Mouse (Mus musculus) liver, embryonic 11.5 days (tissue): ENCODE data around the gene Lrr1. TPM values are rescaled to one million over a fixed set of nuclear protein-coding genes. Genes with fewer than 3 reads are reported as not detected.

Experiments used
- ATAC-seq: fragments of 200-750 bp; cut with Nextera tagmentation; replicated peaks from 2 replicates; pipeline ENCODE4 v1.8.0; 2017; ENCODE audit warnings: moderate number of reproducible peaks, mild to moderate bottlenecking, moderate TSS enrichment, moderate library complexity; ENCODE audit not compliant: low FRiP score
- DNase-seq: peaks from one replicate; pipeline ENCODE4 v3.0.0-alpha.2; 2017; ENCODE audit warnings: low spot score
- H3K27ac ChIP-seq: fragments of 300-500 bp; sonication (generic); 2 replicates; pipeline ENCODE4 v1.5.1; 2014; ENCODE audit warnings: mild to moderate bottlenecking, low read depth, low read length, control low read depth
- H3K27me3 ChIP-seq: fragments of 300-500 bp; sonication (generic); replicated peaks from 2 replicates; pipeline ENCODE4 v1.6.1; 2014; ENCODE audit warnings: low read length, mixed read lengths; ENCODE audit not compliant: control insufficient read depth, insufficient read depth
- H3K36me3 ChIP-seq: fragments of 300-500 bp; sonication (generic); 2 replicates; pipeline ENCODE4 v1.6.1; 2014; ENCODE audit warnings: mild to moderate bottlenecking, low read length, moderate library complexity, mixed read lengths; ENCODE audit not compliant: control insufficient read depth, insufficient read depth
- H3K4me1 ChIP-seq: fragments of 300-500 bp; sonication (generic); replicated peaks from 2 replicates; pipeline ENCODE4 v1.6.1; 2014; ENCODE audit warnings: low read length, mixed read lengths; ENCODE audit not compliant: control insufficient read depth, insufficient read depth
- H3K4me2 ChIP-seq: fragments of 300-500 bp; sonication (generic); 2 replicates; pipeline ENCODE4 v1.6.1; 2014; ENCODE audit warnings: mild to moderate bottlenecking, control low read depth, moderate library complexity
- H3K4me3 ChIP-seq: fragments of 300-500 bp; sonication (generic); 2 replicates; pipeline ENCODE4 v1.5.1; 2014; ENCODE audit warnings: low read depth, low read length, control low read depth
- H3K9ac ChIP-seq: fragments of 300-500 bp; sonication (generic); 2 replicates; pipeline ENCODE4 v1.6.1; 2014; ENCODE audit warnings: low read depth, low read length, control low read depth
- H3K9me3 ChIP-seq: fragments of 300-500 bp; sonication (generic); 2 replicates; pipeline ENCODE4 v1.6.1; 2016; ENCODE audit warnings: low read length, inconsistent platforms, mixed read lengths; ENCODE audit not compliant: control insufficient read depth
- WGBS: fragments of 180-500 bp; shearing (Covaris S2); extraction: QIAGEN DNeasy Blood & Tissue Kit; methylation state at CpG from one replicate; pipeline ENCODE4 v1.1.7; 2014; 5-methylcytosine and 5-hydroxymethylcytosine counted together
- polyA plus RNA-seq: library from polyadenylated mRNA; unstranded; fragments of >200 nt; fragmentation: Nextera tagmentation; extraction: Ambion mirVana; gene quantifications from 2 replicates; pipeline ENCODE4 v1.2.1, GENCODE M21; 2014

The Lrr1 gene
- polyA plus RNA-seq, 1 experiment from 2014 or later, result 28.5 TPM

DNA sequence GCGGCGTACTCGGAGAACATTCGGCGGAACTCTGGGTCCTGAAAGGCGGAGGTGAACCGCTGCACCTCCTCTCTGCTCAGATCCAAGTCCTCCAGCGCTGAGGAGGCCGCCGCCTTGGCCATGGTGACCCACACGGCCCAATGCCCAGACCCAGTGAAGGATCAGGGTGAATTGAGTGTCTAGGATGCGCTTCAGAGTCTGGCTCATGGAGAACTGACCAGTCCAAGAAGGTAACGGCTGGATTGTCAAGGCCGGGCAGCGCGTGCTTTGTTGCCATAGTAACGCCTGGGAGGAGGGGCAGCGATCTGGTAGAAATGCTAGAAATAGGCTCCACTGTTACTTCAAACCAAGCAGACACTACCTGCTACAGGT is 29.5 kb downstream of the Lrr1 start, which contains the start of gene Dnaaf2:
Dnaaf2 (minus strand) TSS at position 266 of the 372 bp plus-strand sequence.
- under 1% methylated on average over 18 of the region's 18 CpGs for WGBS
- H3K36me3 ChIP-seq, result peaks cover 20% of the 10 kb centered on the region; the same call in 1 of the 2 replicates
- DNase-seq, result peak; percentile 82
- peak within 1 kb of the TSS; percentile 89 for H3K27ac ChIP-seq
- ATAC-seq, result peak; percentile 42
- H3K4me2 ChIP-seq, result peak within 1 kb of the TSS; percentile 82
- H3K27me3 ChIP-seq, result no peaks in the 10 kb centered on the region
- H3K9me3 ChIP-seq, result no peaks in the 10 kb centered on the region
- H3K4me1 ChIP-seq, result peaks cover 14% of the 10 kb centered on the region
- H3K4me3 ChIP-seq, result peak within 1 kb of the TSS; percentile 99
- peak within 1 kb of the TSS; percentile 96 for H3K9ac ChIP-seq

- Histone ChIP-seq H3K9me3 (no peaks in the 10 kb centered on the region), H3K27me3 (no peaks in the 10 kb centered on the region), H3K4me3 (peak overlapping the region; percentile 99), H3K4me1 (peaks cover 13% of the 10 kb centered on the region), H3K27ac (no peak overlapping the region), H3K9ac (no peak overlapping the region), H3K4me2 (peak overlapping the region; percentile 82), H3K36me3 (peaks cover 23% of the 10 kb centered on the region; the same call in 1 of the 2 replicates)
- ATAC-seq (no peak), DNase-seq (no peak)
Observed at GRCm38 (mm10) chr12:69198985-69199384, 30.4 kb downstream of the Lrr1 start.

DNA sequence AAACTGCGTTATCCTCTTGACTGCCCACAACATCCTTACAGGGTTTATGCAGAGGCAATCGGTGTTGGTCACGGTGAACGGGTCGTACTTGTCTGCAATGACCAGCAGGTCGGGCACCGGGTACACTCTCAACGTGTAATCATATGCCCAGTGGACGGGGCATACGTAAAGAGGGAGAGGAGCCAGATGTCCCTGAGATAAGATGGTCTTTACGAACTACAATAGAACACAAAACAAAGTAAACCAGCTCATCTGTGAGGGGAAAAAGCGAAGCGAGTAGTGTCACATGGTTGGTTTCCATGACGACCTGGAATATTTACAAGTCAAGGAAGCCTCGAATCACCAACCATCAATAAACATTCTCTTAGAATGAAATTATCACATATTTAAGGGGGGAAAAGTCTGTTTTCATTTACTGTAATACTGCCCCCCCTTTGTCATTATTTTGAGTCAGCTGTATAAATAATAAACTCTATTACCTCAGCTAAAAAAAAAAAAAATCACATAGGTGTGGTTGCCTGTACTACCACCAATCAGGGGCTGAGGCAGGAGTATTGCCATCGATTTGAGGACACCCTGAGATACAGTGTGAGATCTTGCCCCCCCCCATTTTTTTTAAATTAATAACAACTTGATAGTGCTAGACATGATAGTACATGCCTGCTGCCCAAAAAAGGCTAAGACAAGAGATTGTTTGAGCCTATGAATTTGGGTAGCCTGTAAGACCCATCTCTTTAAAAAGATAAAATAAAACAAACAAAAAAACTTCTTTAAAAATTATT is 35.6 kb downstream of the Lrr1 start, which contains the start of gene Gm49384:
Gm49384 (minus strand) TSS at position 216 of the 782 bp plus-strand sequence.
- Histone ChIP-seq H3K9ac (no peak within 1 kb of the TSS), H3K36me3 (peaks cover 26% of the 10 kb centered on the region), H3K27me3 (no peaks in the 10 kb centered on the region), H3K9me3 (no peaks in the 10 kb centered on the region), H3K4me3 (no peak within 1 kb of the TSS), H3K4me1 (peaks cover 3% of the 10 kb centered on the region), H3K4me2 (no peak within 1 kb of the TSS), H3K27ac (no peak within 1 kb of the TSS)
- no peak for DNase-seq
- WGBS, result 84% methylated on average over 16 of the region's 16 CpGs
- no peak for ATAC-seq

DNA sequence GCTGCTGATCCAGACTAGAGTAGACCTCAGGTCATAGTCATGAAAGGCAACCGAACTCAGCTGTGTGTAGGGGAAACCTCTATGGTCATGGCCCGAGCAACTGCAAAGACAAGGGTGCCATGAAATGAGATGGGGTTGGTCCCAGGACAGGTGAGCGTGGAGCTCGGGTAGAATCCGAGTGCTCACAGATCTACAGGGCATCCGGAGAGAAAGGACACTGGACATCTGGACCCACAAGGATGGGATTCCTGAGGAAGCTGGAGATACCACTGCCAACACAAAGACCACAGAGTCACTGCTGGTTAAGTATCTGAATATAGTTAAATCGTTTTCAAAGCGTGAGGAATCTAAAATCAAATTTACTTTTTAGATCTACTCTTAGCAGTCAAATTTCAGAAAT is 38.8 kb downstream of the Lrr1 start:
- Histone ChIP-seq H3K36me3 (peaks cover 20% of the 10 kb centered on the region), H3K9ac (no peak overlapping the region), H3K4me1 (no peaks in the 10 kb centered on the region), H3K27ac (no peak overlapping the region), H3K4me2 (no peak overlapping the region), H3K4me3 (no peak overlapping the region), H3K27me3 (no peaks in the 10 kb centered on the region), H3K9me3 (no peaks in the 10 kb centered on the region)
- no peak for ATAC-seq
- no peak for DNase-seq
- WGBS, result 91% methylated on average over 8 of the region's 8 CpGs

GRCm38 (mm10) chr12:69207926-69208325 is 39.3 kb downstream of the Lrr1 start:
- Histone ChIP-seq H3K4me3 (no peak overlapping the region), H3K4me1 (no peaks in the 10 kb centered on the region), H3K36me3 (peaks cover 19% of the 10 kb centered on the region), H3K4me2 (no peak overlapping the region), H3K27ac (no peak overlapping the region), H3K27me3 (no peaks in the 10 kb centered on the region), H3K9me3 (no peaks in the 10 kb centered on the region), H3K9ac (no peak overlapping the region)
- WGBS, result 97% methylated on average over 7 of the region's 7 CpGs
- DNase-seq (no peak), ATAC-seq (no peak)

DNA sequence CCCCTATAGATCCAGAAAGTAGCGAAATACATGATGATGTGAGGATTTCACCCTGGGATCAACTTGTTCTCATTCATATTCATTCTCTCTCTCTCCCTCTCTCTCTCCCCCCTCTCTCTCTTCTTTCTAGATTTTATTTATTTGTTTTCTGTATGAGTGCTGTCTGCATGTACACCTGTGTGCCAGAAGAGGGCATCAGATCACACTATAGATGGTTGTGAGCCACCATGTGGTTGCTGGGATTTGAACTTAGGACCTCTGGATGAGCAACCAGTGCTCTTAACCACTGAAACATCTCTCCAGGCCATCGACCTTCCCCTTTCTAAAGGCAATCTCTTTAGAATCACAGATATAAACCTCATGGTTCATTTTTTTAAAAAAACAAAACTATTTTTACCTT is 39.9 kb downstream of the Lrr1 start:
- H3K4me1 ChIP-seq, result no peaks in the 10 kb centered on the region
- H3K4me3 ChIP-seq, result no peak overlapping the region
- no peak for DNase-seq
- H3K27me3 ChIP-seq, result no peaks in the 10 kb centered on the region
- no peaks in the 10 kb centered on the region for H3K9me3 ChIP-seq
- no peak overlapping the region for H3K9ac ChIP-seq
- no peak overlapping the region for H3K27ac ChIP-seq
- no peak for ATAC-seq
- H3K36me3 ChIP-seq, result peaks cover 21% of the 10 kb centered on the region
- 79% methylated on average over 2 of the region's 2 CpGs for WGBS
- no peak overlapping the region for H3K4me2 ChIP-seq

GRCm38 (mm10) chr12:69210056-69210979 is 41.7 kb downstream of the Lrr1 start:
- Histone ChIP-seq H3K27ac (no peak overlapping the region), H3K27me3 (no peaks in the 10 kb centered on the region), H3K36me3 (peaks cover 25% of the 10 kb centered on the region), H3K4me1 (no peaks in the 10 kb centered on the region), H3K4me3 (no peak overlapping the region), H3K9me3 (no peaks in the 10 kb centered on the region), H3K9ac (no peak overlapping the region), H3K4me2 (no peak overlapping the region)
- ATAC-seq (no peak), DNase-seq (no peak)
- 95% methylated on average over 18 of the region's 18 CpGs for WGBS

DNA sequence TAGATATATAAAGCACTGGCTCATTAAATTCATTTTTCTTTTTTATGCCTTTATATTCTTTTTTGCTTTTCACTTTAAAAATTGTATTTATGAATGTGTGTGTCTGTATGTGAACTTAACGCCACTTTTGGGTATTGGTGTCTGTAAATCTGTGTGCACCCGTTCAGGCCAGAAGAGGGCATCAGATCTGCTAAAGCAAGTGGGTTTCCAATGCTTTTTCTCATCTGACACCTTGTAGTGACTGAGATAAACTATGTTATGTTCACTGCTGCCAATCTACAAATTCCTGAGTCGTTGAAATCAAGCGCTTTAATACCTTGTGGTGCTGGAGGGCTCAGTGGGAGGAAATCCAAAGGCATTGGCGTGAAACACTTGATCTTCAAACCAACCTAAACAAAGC is 42.4 kb downstream of the Lrr1 start:
- H3K4me3 ChIP-seq, result no peak overlapping the region
- H3K27me3 ChIP-seq, result no peaks in the 10 kb centered on the region
- no peak overlapping the region for H3K9ac ChIP-seq
- ATAC-seq (no peak), DNase-seq (no peak)
- H3K27ac ChIP-seq, result no peak overlapping the region
- H3K4me1 ChIP-seq, result no peaks in the 10 kb centered on the region
- H3K36me3 ChIP-seq, result peaks cover 28% of the 10 kb centered on the region
- no peak overlapping the region for H3K4me2 ChIP-seq
- no peaks in the 10 kb centered on the region for H3K9me3 ChIP-seq
- 84% methylated on average over 5 of the region's 5 CpGs for WGBS
